Mouse (Mus musculus) C2C12 (cell line): Measurements from ENCODE around the gene Ap1g1. TPM values are rescaled to one million over a fixed set of nuclear protein-coding genes. Genes with fewer than 3 reads are reported as not detected.

Experiments
- H3K27me3 ChIP-seq: one replicate; pipeline ENCODE4 v1.6.1; 2011; ENCODE audit not compliant: control insufficient read depth, insufficient read depth, insufficient read length
- H3K36me3 ChIP-seq: one replicate; pipeline ENCODE4 v1.6.1; 2011; ENCODE audit not compliant: control insufficient read depth, insufficient read depth
- H3K4me3 ChIP-seq: one replicate; pipeline ENCODE4 v1.5.1; 2011; ENCODE audit warnings: mild to moderate bottlenecking, control low read depth; ENCODE audit not compliant: poor library complexity, insufficient read depth, severe bottlenecking
- H3K79me2 ChIP-seq: one replicate; pipeline ENCODE4 v1.6.1; 2011; ENCODE audit not compliant: control insufficient read depth, insufficient read depth
- H3K79me3 ChIP-seq: one replicate; pipeline ENCODE4 v1.6.1; 2011; ENCODE audit warnings: low read depth, control low read depth
- H3ac ChIP-seq: one replicate; pipeline ENCODE3; 2011; ENCODE audit warnings: low read depth; ENCODE audit not compliant: control insufficient read depth, insufficient read length
- CEBPB ChIP-seq: IDR thresholded peaks from one replicate; pipeline ENCODE4 v1.6.1; 2011; ENCODE audit warnings: low read depth, mild to moderate bottlenecking, control low read depth, moderate library complexity
- CTCF ChIP-seq: IDR thresholded peaks from one replicate; pipeline ENCODE4 v1.5.1; 2011; ENCODE audit not compliant: control insufficient read depth, insufficient read depth, insufficient read length
- FOSL1 ChIP-seq: IDR thresholded peaks from one replicate; pipeline ENCODE4 v1.8.0; 2011; ENCODE audit warnings: mild to moderate bottlenecking, low read length; ENCODE audit not compliant: poor library complexity, insufficient read depth, severe bottlenecking
- MAX ChIP-seq: IDR thresholded peaks from one replicate; pipeline ENCODE4 v1.6.1; 2011; ENCODE audit warnings: mild to moderate bottlenecking, control low read depth
- MYOD1 ChIP-seq: IDR thresholded peaks from one replicate; pipeline ENCODE4 v1.6.1; 2011; ENCODE audit warnings: low read depth; ENCODE audit not compliant: control insufficient read depth, insufficient read length
- MYOG ChIP-seq: IDR thresholded peaks from one replicate; pipeline ENCODE4 v1.6.1; 2011; ENCODE audit not compliant: control insufficient read depth, insufficient read length; ENCODE audit errors: extremely low read depth
- USF1 ChIP-seq: IDR thresholded peaks from one replicate; pipeline ENCODE4 v1.6.1; 2011; ENCODE audit warnings: low read depth, mild to moderate bottlenecking, control low read depth, moderate library complexity
- polyA plus RNA-seq: library from polyadenylated mRNA; unstranded; fragments of >200 nt; fragmentation: generic; extraction: Trizol; gene quantifications from one replicate; pipeline ENCODE4 v1.2.1, GENCODE M21; 2012; ENCODE audit warnings: missing spikeins

Ap1g1 gene
- polyA plus RNA-seq, 1 experiment: 25.6 TPM

- H3K4me3 ChIP-seq: no peak overlapping the region
- H3K79me3 ChIP-seq: peaks cover 2% of the 10 kb centered on the region
- H3K27me3 ChIP-seq: no peaks in the 10 kb centered on the region
- no peaks in the 10 kb centered on the region for H3K79me2 ChIP-seq
- peaks cover 29% of the 10 kb centered on the region for H3K36me3 ChIP-seq
- no peak overlapping the region for H3ac ChIP-seq
- no peak for TF ChIP-seq MYOD1
- TF ChIP-seq FOSL1: no peak
- TF ChIP-seq MAX: no peak
- TF ChIP-seq CEBPB: no peak
- no peak for TF ChIP-seq USF1
- no peak for TF ChIP-seq CTCF
- TF ChIP-seq MYOG: no peak
Measured at GRCm38 (mm10) chr8:109904928-109905668, 126.7 kb downstream of the Ap1g1 start.

GRCm38 (mm10) chr8:109906907-109907306 is 128.6 kb downstream of the Ap1g1 start:
- Histone ChIP-seq H3K79me2 (no peaks in the 10 kb centered on the region), H3K4me3 (no peak overlapping the region), H3K36me3 (peaks cover 31% of the 10 kb centered on the region), H3K79me3 (no peaks in the 10 kb centered on the region), H3ac (no peak overlapping the region), H3K27me3 (no peaks in the 10 kb centered on the region)
- TF ChIP-seq FOSL1: no peak
- no peak for TF ChIP-seq MYOD1
- no peak for TF ChIP-seq CEBPB
- no peak for TF ChIP-seq USF1
- TF ChIP-seq MAX: no peak
- no peak for TF ChIP-seq MYOG
- no peak for TF ChIP-seq CTCF

- peaks cover 31% of the 10 kb centered on the region for H3K36me3 ChIP-seq
- no peak overlapping the region for H3ac ChIP-seq
- H3K79me2 ChIP-seq: no peaks in the 10 kb centered on the region
- H3K79me3 ChIP-seq: no peaks in the 10 kb centered on the region
- TF ChIP-seq CTCF (no peak), CEBPB (no peak), MYOG (no peak), FOSL1 (no peak), MYOD1 (no peak), USF1 (no peak), MAX (no peak)
- H3K4me3 ChIP-seq: no peak overlapping the region
- no peaks in the 10 kb centered on the region for H3K27me3 ChIP-seq
Measured at GRCm38 (mm10) chr8:109907376-109907775, 129.0 kb downstream of the Ap1g1 start.

Other genes starting within 250 kb of the Ap1g1 start
- gene Dhx38, start 212.7 kb upstream of the Ap1g1 start, polyA plus RNA-seq: 30.5 TPM
- 7.5 TPM for gene Txnl4b, start 212.7 kb upstream of the Ap1g1 start, polyA plus RNA-seq
- not detected for gene Hp, start 199.4 kb upstream of the Ap1g1 start, polyA plus RNA-seq
- gene Dhodh, start 169.9 kb upstream of the Ap1g1 start, polyA plus RNA-seq: 21.9 TPM
- not detected for gene Pkd1l3, start 164.0 kb upstream of the Ap1g1 start, polyA plus RNA-seq
- gene Ist1, start 85.3 kb upstream of the Ap1g1 start, polyA plus RNA-seq: 49.7 TPM
- 9.9 TPM for gene Zfp821, start 73.0 kb upstream of the Ap1g1 start, polyA plus RNA-seq
- 12.0 TPM for gene Atxn1l, start 40.8 kb upstream of the Ap1g1 start, polyA plus RNA-seq
- 3.0 TPM for gene Phlpp2, start 90.0 kb downstream of the Ap1g1 start, polyA plus RNA-seq
- not detected for gene Marveld3, start 183.6 kb downstream of the Ap1g1 start, polyA plus RNA-seq
- gene Tat, start 211.9 kb downstream of the Ap1g1 start, polyA plus RNA-seq: not detected